Mouse (Mus musculus) hindbrain, embryonic 11.5 days (tissue): ENCODE measurements around the gene Hfe2. TPM values are rescaled to one million over a fixed set of nuclear protein-coding genes. Genes with fewer than 3 reads are reported as not detected.

ENCODE experiments used
- ATAC-seq: fragments of 200-750 bp; cut with Nextera tagmentation; 2 replicates; pipeline ENCODE4 v1.8.0; 2017; ENCODE audit warnings: mild to moderate bottlenecking, moderate TSS enrichment, moderate library complexity; ENCODE audit not compliant: low FRiP score
- DNase-seq: peaks from one replicate; pipeline ENCODE4 v3.0.0-alpha.2; 2015; ENCODE audit warnings: low spot score
- H3K27ac ChIP-seq: fragments of 300-500 bp; sonication (generic); 2 replicates; pipeline ENCODE4 v1.5.1; 2014; ENCODE audit warnings: mild to moderate bottlenecking, low read depth, low read length
- H3K27me3 ChIP-seq: fragments of 300-500 bp; sonication (generic); 2 replicates; pipeline ENCODE4 v1.6.1; 2014; ENCODE audit warnings: mild to moderate bottlenecking, low read length, moderate library complexity, mixed read lengths; ENCODE audit not compliant: control insufficient read depth, insufficient read depth
- H3K36me3 ChIP-seq: fragments of 300-500 bp; sonication (generic); 2 replicates; pipeline ENCODE4 v1.6.1; 2014; ENCODE audit warnings: mild to moderate bottlenecking, low read length, moderate library complexity, mixed read lengths; ENCODE audit not compliant: control insufficient read depth, insufficient read depth
- H3K4me1 ChIP-seq: fragments of 300-500 bp; sonication (generic); replicated peaks from 2 replicates; pipeline ENCODE4 v1.6.1; 2014; ENCODE audit warnings: low read length, mixed read lengths; ENCODE audit not compliant: control insufficient read depth, insufficient read depth
- H3K4me2 ChIP-seq: fragments of 300-500 bp; sonication (generic); replicated peaks from 2 replicates; pipeline ENCODE4 v1.6.1; 2014; ENCODE audit warnings: mild to moderate bottlenecking, low read depth, low read length
- H3K4me3 ChIP-seq: fragments of 300-500 bp; sonication (generic); 2 replicates; pipeline ENCODE4 v1.5.1; 2014; ENCODE audit warnings: low read depth, low read length
- H3K9ac ChIP-seq: fragments of 300-500 bp; sonication (generic); 2 replicates; pipeline ENCODE4 v1.6.1; 2014; ENCODE audit warnings: low read depth, low read length
- H3K9me3 ChIP-seq: fragments of 300-500 bp; sonication (generic); 2 replicates; pipeline ENCODE4 v1.6.1; 2016; ENCODE audit warnings: low read length; ENCODE audit not compliant: control insufficient read depth
- WGBS: fragments of 180-500 bp; shearing (Covaris S2); extraction: QIAGEN DNeasy Blood & Tissue Kit; methylation state at CpG from one replicate; pipeline ENCODE4 v1.1.7; 2014; 5-methylcytosine and 5-hydroxymethylcytosine counted together
- polyA plus RNA-seq: library from polyadenylated mRNA; unstranded; fragments of >200 nt; fragmentation: Nextera tagmentation; extraction: Ambion mirVana; gene quantifications from 2 replicates; pipeline ENCODE4 v1.2.1, GENCODE M21; 2014

Hfe2 gene
- polyA plus RNA-seq, 1 experiment from 2014 or later: 1.6 TPM

GRCm38 (mm10) chr3:96548824-96549223 is 23.9 kb downstream of the Hfe2 start:
- DNase-seq (no peak), ATAC-seq (no peak)
- H3K4me2 ChIP-seq: no peak overlapping the region
- H3K27me3 ChIP-seq: peaks cover 2% of the 10 kb centered on the region; the same call in 1 of the 2 replicates
- H3K27ac ChIP-seq: no peak overlapping the region
- H3K9me3 ChIP-seq: no peaks in the 10 kb centered on the region
- no peaks in the 10 kb centered on the region for H3K36me3 ChIP-seq
- H3K9ac ChIP-seq: no peak overlapping the region
- H3K4me1 ChIP-seq: no peaks in the 10 kb centered on the region
- no peak overlapping the region for H3K4me3 ChIP-seq
- WGBS: 83% methylated on average over 7 of the region's 7 CpGs

GRCm38 (mm10) chr3:96549346-96549745 is 24.4 kb downstream of the Hfe2 start:
- Histone ChIP-seq H3K27ac (no peak overlapping the region), H3K9ac (no peak overlapping the region), H3K36me3 (no peaks in the 10 kb centered on the region), H3K4me2 (no peak overlapping the region), H3K4me3 (no peak overlapping the region), H3K27me3 (peaks cover 2% of the 10 kb centered on the region; the same call in 1 of the 2 replicates), H3K4me1 (no peaks in the 10 kb centered on the region), H3K9me3 (no peaks in the 10 kb centered on the region)
- ATAC-seq (no peak), DNase-seq (no peak)
- 80% methylated on average over 5 of the region's 5 CpGs for WGBS

- WGBS: 25% methylated on average over 8 of the region's 8 CpGs
- Histone ChIP-seq H3K4me3 (no peak overlapping the region), H3K36me3 (no peaks in the 10 kb centered on the region), H3K4me1 (no peaks in the 10 kb centered on the region), H3K27ac (no peak overlapping the region), H3K9me3 (no peaks in the 10 kb centered on the region), H3K9ac (no peak overlapping the region), H3K4me2 (no peak overlapping the region), H3K27me3 (peaks cover 2% of the 10 kb centered on the region; the same call in 1 of the 2 replicates)
- ATAC-seq (no peak), DNase-seq (peak; percentile 46)
Observed at GRCm38 (mm10) chr3:96551203-96551602, 26.2 kb downstream of the Hfe2 start.

- H3K9me3 ChIP-seq: no peaks in the 10 kb centered on the region
- H3K9ac ChIP-seq: no peak overlapping the region
- no peaks in the 10 kb centered on the region for H3K36me3 ChIP-seq
- no peak for DNase-seq
- peaks cover 2% of the 10 kb centered on the region; the same call in 1 of the 2 replicates for H3K27me3 ChIP-seq
- no peaks in the 10 kb centered on the region for H3K4me1 ChIP-seq
- no peak overlapping the region for H3K4me3 ChIP-seq
- 76% methylated on average over 7 of the region's 7 CpGs for WGBS
- ATAC-seq: no peak
- H3K4me2 ChIP-seq: no peak overlapping the region
- H3K27ac ChIP-seq: no peak overlapping the region
Observed at GRCm38 (mm10) chr3:96551890-96552289, 26.9 kb downstream of the Hfe2 start.

- Histone ChIP-seq H3K9ac (no peak overlapping the region), H3K4me2 (no peak overlapping the region), H3K4me3 (no peak overlapping the region), H3K9me3 (no peaks in the 10 kb centered on the region), H3K36me3 (no peaks in the 10 kb centered on the region), H3K4me1 (no peaks in the 10 kb centered on the region), H3K27ac (no peak overlapping the region), H3K27me3 (no peaks in the 10 kb centered on the region)
- WGBS: 79% methylated on average over 6 of the region's 6 CpGs
- no peak for DNase-seq
- ATAC-seq: no peak
Observed at GRCm38 (mm10) chr3:96553601-96554000, 28.6 kb downstream of the Hfe2 start.

GRCm38 (mm10) chr3:96554251-96554650 is 29.3 kb downstream of the Hfe2 start:
- H3K4me3 ChIP-seq: no peak overlapping the region
- H3K27ac ChIP-seq: no peak overlapping the region
- DNase-seq (no peak), ATAC-seq (no peak)
- no peaks in the 10 kb centered on the region for H3K4me1 ChIP-seq
- H3K36me3 ChIP-seq: no peaks in the 10 kb centered on the region
- no peaks in the 10 kb centered on the region for H3K27me3 ChIP-seq
- no peaks in the 10 kb centered on the region for H3K9me3 ChIP-seq
- WGBS: 80% methylated on average over 6 of the region's 6 CpGs
- no peak overlapping the region for H3K9ac ChIP-seq
- no peak overlapping the region for H3K4me2 ChIP-seq

- Histone ChIP-seq H3K4me1 (no peaks in the 10 kb centered on the region; the same call in 1 of the 2 replicates), H3K27ac (no peak overlapping the region), H3K4me2 (no peak overlapping the region), H3K36me3 (no peaks in the 10 kb centered on the region), H3K9me3 (no peaks in the 10 kb centered on the region), H3K27me3 (no peaks in the 10 kb centered on the region), H3K4me3 (no peak overlapping the region), H3K9ac (no peak overlapping the region)
- WGBS: 60% methylated on average over 12 of the region's 12 CpGs
- ATAC-seq (no peak), DNase-seq (no peak)
Observed at GRCm38 (mm10) chr3:96555041-96555596, 30.1 kb downstream of the Hfe2 start.

- H3K27ac ChIP-seq: no peak overlapping the region
- H3K4me3 ChIP-seq: no peak overlapping the region
- H3K9ac ChIP-seq: no peak overlapping the region
- no peaks in the 10 kb centered on the region for H3K27me3 ChIP-seq
- no peak overlapping the region for H3K4me2 ChIP-seq
- DNase-seq (no peak), ATAC-seq (no peak)
- 87% methylated on average over 15 of the region's 15 CpGs for WGBS
- H3K4me1 ChIP-seq: no peaks in the 10 kb centered on the region; the same call in 1 of the 2 replicates
- H3K9me3 ChIP-seq: no peaks in the 10 kb centered on the region
- H3K36me3 ChIP-seq: no peaks in the 10 kb centered on the region
Observed at GRCm38 (mm10) chr3:96555999-96556614, 31.1 kb downstream of the Hfe2 start.
